Mouse (Mus musculus): Measurements from ENCODE around the gene Gpr149. TPM values are rescaled to one million over a fixed set of nuclear protein-coding genes. Genes with fewer than 3 reads are reported as not detected.

The Gpr149 gene
- polyA plus RNA-seq, 1 experiment from 2014 or later, result not detected

DNA sequence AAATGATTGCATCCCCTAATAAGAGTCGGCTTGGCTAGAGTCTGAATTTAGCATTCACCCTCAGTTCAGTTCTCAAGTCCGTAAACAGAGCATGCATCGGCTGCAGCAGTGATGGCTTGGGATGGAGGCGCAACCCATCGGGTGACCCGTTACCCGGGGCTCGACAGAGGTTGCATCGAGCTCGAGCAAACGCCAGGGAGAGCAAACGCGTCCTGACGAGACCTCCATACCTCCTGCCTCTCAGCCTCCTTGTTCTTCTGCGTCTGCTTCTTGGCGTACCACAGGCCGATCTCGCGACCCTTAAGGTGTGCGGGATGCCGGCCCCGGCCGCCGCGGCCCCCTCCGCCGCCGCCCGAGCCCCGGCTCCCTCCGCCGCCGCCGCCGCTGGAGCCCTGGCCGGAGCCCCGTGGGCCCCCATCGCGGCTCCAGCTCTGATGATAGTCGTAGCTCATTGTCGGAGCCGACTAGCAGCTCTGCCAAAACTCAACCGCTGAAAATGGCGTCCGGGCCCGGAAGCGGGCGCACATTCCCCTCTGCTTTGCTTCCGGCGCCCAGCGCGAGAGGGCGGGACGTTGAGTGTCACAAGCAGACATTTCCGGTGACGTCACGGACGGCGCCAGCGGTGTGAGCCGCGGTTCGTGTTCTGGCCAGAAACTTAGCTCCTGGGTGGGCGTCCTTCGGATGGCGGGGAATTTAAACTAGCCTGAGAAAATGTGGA is 98.3 kb downstream of the Gpr149 start, which contains the start of gene Dhx36:
Gene Dhx36, minus strand, starts transcription at position 517 of the 718 bp plus-strand sequence.
- under 1% methylated on average over 66 of the region's 66 CpGs for WGBS
- Histone ChIP-seq H3K4me2 (peak within 1 kb of the TSS; percentile 78), H3K4me3 (peak within 1 kb of the TSS; percentile 90), H3K27me3 (replicated peaks) (peaks cover 13% of the 10 kb centered on the region), H3K36me3 (0 out of 2 replicates have a peak, but pooled peaks cover 3% of the 10 kb centered on the region), H3K4me1 (peaks cover 16% of the 10 kb centered on the region), H3K9me3 (no peaks in the 10 kb centered on the region), H3K27ac (replicated peaks) (peak within 1 kb of the TSS; percentile 95), H3K9ac (peak within 1 kb of the TSS; percentile 91)
- ATAC-seq (ENCODE audit: extremely low read depth, insufficient number of reproducible peaks, low FRiP score, low TSS enrichment), result peak; percentile 85

DNA sequence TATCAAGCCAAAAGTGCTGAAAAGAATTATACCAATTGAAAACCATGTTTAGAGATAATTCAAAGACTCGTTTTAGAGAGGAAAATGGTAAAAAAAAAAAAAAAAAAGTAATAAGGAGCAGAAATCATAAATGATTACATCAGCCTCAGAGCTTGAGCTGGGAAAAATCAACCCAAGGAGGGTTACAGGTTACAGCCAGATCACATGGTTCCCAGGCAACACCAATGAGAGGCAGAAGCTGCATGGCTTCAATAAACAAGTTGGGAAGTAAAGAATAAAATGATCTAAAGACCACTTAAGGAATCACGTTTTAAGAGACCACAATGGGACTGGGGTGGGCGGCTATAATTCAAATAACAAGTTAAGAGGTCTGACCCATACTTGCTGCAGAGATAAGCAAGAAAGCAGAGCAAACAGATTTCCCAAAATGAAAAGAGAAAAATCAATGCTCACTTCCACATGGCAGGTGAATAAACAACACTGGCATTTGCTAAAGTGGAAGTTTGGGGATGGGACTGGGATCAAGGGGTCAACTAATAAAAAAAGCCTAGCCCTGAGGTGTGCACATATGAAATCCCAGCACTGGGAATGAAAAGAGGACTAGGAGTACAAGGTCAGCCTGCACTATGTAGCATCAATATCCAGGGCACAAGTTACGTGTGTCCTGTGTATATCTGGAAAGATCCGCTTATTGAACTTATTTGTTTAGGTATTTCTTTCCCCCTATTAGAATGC is 99.6 kb downstream of the Gpr149 start:
- Histone ChIP-seq H3K27me3 (replicated peaks) (peaks cover 13% of the 10 kb centered on the region), H3K4me3 (peak overlapping the region; percentile 90), H3K9ac (peak overlapping the region; percentile 91), H3K9me3 (no peaks in the 10 kb centered on the region), H3K27ac (replicated peaks) (no peak overlapping the region), H3K36me3 (peaks cover 16% of the 10 kb centered on the region), H3K4me2 (peak overlapping the region; percentile 78), H3K4me1 (peaks cover 16% of the 10 kb centered on the region)
- no peak for ATAC-seq (ENCODE audit: extremely low read depth, insufficient number of reproducible peaks, low FRiP score, low TSS enrichment)
- 67% methylated on average over 5 of the region's 5 CpGs for WGBS

DNA sequence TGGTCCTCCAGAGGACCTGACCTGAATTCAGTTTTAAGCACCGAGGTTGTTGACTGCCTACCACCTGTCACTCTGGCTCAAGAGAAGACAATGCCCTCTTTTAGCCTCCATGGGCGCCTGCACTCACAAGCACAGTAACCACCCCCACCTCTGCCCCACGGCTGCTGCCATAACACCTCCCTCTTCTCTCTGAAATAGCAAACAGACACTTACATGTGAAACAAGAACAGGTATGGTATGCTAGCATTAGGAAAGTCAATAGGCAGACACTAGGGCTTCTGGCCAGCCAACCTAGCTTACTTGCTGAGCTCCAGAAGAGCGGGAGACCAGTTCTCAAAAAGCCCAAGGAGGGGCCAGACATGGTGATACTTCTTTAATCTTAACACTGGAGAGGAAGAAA is 105.6 kb downstream of the Gpr149 start:
- Histone ChIP-seq H3K4me2 (no peak overlapping the region), H3K4me1 (no peaks in the 10 kb centered on the region), H3K36me3 (peaks cover 58% of the 10 kb centered on the region), H3K4me3 (no peak overlapping the region), H3K27me3 (replicated peaks) (no peaks in the 10 kb centered on the region), H3K9me3 (no peaks in the 10 kb centered on the region), H3K9ac (no peak overlapping the region), H3K27ac (replicated peaks) (no peak overlapping the region)
- 81% methylated on average over 4 of the region's 4 CpGs for WGBS
- no peak for ATAC-seq (ENCODE audit: extremely low read depth, insufficient number of reproducible peaks, low FRiP score, low TSS enrichment)

DNA sequence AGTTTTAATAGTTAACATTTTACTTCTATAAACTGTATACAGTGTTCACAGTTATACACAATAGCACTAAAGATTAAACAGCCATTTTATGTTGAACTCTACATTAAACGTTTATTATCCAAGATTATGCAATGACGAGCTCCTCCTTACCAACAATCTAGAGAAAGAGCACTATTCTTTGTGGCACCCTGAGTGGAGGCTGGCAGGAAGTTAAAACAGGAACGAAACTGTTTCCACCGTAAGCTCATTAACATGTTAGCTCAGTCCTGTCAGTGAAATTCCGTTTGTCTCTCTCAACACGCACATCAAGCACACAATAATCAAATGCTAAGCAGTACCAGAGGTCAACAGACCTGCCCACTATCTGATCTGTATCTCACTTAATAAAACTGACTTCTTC is 112.4 kb downstream of the Gpr149 start:
- Histone ChIP-seq H3K27ac (replicated peaks) (no peak overlapping the region), H3K4me3 (no peak overlapping the region), H3K4me1 (no peaks in the 10 kb centered on the region), H3K27me3 (replicated peaks) (no peaks in the 10 kb centered on the region), H3K9ac (no peak overlapping the region), H3K9me3 (no peaks in the 10 kb centered on the region), H3K4me2 (no peak overlapping the region), H3K36me3 (peaks cover 76% of the 10 kb centered on the region)
- no peak for ATAC-seq (ENCODE audit: extremely low read depth, insufficient number of reproducible peaks, low FRiP score, low TSS enrichment)
- WGBS, result 85% methylated on average over 6 of the region's 6 CpGs

DNA sequence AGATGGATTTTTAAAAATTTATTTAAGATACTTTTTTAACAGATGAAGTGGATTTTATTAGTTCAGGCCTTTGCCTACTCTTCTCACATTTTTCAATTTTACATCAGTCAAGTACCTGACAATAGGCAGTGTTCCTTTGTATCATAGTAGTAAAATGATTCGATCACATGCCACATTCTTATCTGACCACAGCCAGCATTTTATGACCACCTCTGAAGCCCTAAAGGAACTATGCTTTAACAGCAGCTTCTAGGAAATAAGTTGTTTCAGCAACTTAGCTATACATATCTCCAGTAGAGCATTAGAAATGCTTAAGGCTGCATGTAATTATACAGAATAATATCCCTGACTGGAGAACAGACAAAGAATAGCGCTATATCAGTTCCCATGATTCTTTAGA is 120.6 kb downstream of the Gpr149 start:
- no peaks in the 10 kb centered on the region for H3K4me1 ChIP-seq
- WGBS, result 92% methylated on average over 2 of the region's 2 CpGs
- H3K9me3 ChIP-seq, result no peaks in the 10 kb centered on the region
- no peak overlapping the region for H3K4me3 ChIP-seq
- no peak overlapping the region for H3K27ac ChIP-seq (replicated peaks)
- H3K4me2 ChIP-seq, result no peak overlapping the region
- no peak for ATAC-seq (ENCODE audit: extremely low read depth, insufficient number of reproducible peaks, low FRiP score, low TSS enrichment)
- peaks cover 69% of the 10 kb centered on the region for H3K36me3 ChIP-seq
- no peaks in the 10 kb centered on the region for H3K27me3 ChIP-seq (replicated peaks)
- H3K9ac ChIP-seq, result no peak overlapping the region

Other genes with a start within 250 kb of the Gpr149 start
- 17.6 and 18.1 TPM in 2 replicates for gene Dhx36, start 98.1 kb downstream of the Gpr149 start, polyA plus RNA-seq (2015; fragmentation: Nextera tagmentation; extraction: Ambion mirVana)

All from heart, embryonic 13.5 days (tissue).